Mouse (Mus musculus): ENCODE measurements around the gene Atp6v0e. TPM values are rescaled to one million over a fixed set of nuclear protein-coding genes. Genes with fewer than 3 reads are reported as not detected.

The Atp6v0e gene
- total RNA-seq, 2 experiments from 2014 or later = 41.3 to 44.1 TPM

DNA sequence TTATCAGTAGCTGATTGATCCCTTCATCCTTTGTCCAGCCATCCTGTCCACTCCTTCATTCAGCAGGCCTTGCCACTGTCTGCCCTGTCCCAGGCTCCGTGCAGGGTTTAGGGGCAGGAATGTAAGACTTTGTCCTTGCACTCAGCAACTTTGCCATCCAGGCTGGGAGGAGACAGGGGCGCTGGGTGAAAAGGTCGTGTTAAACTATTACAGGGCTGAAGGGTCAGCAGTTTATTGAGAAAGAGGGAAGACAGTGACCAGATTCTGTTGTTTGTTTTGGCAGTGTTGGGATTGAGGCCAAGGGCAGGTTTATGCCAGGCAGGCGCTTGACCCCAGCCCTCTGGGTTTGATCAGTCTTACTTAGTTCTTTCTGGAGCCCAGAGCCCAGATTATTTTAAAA lies 25.2 kb upstream of the Atp6v0e start:
- no peak for DNase-seq (ENCODE audit: low spot score in 2 of 2)
- intact Hi-C loops (cut with DNase I) = loop anchor here (1.0 kb wide), 1 partner anchor 172 kb away; no protein-coding TSS in a partner anchor

DNA sequence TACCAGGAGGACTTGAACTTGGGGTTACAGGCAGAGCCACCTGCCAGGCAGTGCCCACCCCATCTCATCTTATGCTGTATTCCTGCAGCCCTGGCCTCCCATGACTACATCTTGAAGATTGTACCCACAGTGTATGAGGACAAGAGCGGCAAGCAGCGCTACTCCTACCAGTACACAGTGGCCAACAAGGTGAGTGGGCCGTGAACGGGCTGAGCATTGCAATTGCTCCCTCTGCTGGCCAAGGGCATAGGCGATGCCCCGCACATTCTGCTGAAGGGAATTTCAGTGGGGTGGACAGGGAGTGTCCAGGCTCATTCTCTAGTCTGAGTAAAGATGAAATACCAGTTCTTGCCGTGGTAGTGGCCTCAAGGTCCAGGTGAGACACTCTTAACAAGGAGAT lies 24.4 kb upstream of the Atp6v0e start:
- intact Hi-C loops (cut with DNase I) = loop anchor here (1.0 kb wide), 1 partner anchor 172 kb away; no protein-coding TSS in a partner anchor
- DNase-seq (ENCODE audit: low spot score in 2 of 2) = peak; percentile 71 to 73

DNA sequence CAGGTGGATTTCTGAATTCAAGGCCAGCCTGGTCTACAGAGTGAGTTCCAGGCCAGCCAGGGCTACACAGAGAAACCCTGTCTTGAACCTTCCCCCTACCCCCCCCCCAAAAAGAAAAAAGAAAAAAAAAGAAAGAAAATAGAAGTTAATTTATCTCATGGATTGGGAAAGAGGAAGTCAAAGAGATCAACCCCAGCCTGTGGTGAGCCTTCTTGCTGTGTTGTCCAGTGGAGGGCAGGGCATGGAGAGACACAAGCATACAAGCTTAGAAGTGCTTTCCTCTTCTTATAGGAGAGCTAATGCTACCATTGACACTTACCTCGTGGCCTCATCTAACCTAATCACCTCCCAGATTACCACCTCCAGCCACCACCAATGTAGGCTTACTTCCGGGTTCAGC lies 23.2 kb upstream of the Atp6v0e start:
- intact Hi-C loops (cut with DNase I) = loop anchor here (10.0 kb wide), 1 partner anchor 325 kb away; no protein-coding TSS in a partner anchor
- no peak for DNase-seq (ENCODE audit: low spot score in 2 of 2)

DNA sequence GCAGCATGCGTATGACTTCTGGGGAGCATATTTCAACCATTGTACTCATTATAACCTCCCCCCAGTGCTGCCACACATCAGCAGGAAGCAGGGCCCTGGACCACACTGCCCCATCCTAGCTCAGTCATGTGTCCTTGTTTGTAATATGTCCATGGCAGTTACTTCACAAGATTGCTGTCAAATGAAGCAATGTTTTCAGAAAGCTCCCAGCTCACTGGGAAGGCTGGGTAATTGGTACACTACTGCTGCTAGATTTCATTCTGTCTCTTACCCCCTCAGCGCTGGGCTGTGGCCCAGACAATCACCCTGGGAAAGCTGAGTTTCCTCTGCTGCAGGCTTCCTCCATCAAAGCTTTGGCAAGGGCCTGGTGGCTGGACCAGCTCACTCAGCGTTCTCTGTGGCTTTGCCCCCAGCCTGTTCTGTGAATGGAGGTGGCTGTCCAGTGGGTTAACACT lies 22.7 kb upstream of the Atp6v0e start:
- DNase-seq (ENCODE audit: low spot score in 2 of 2) = no peak
- intact Hi-C loops (cut with DNase I) = loop anchor here (10.0 kb wide), 1 partner anchor 326 kb away; no protein-coding TSS in a partner anchor

DNA sequence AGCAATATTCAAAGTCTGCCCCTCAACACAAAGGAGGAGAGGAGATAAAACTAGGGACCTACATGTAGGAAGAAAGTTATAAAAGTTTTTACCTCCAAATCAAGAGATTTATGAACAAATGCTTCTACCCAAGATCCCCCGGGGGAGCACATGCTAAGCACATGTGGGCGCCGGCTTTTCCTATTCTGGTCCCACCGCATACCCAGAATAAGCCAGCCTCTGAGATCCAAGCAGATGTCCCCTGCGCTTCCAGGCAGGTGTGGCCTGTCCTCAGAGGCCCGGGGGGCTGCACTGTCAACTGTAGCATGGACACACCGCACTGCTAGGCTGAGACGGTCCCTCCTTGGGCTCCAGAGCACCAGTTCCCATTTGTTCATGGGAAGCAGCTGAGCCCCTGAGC lies 19.6 kb upstream of the Atp6v0e start:
- peak in 1 of 2 experiments; percentile 68 for DNase-seq (ENCODE audit: low spot score in 2 of 2)
- intact Hi-C loops (cut with DNase I) = loop anchor here (10.0 kb wide), 1 partner anchor 329 kb away; no protein-coding TSS in a partner anchor

DNA sequence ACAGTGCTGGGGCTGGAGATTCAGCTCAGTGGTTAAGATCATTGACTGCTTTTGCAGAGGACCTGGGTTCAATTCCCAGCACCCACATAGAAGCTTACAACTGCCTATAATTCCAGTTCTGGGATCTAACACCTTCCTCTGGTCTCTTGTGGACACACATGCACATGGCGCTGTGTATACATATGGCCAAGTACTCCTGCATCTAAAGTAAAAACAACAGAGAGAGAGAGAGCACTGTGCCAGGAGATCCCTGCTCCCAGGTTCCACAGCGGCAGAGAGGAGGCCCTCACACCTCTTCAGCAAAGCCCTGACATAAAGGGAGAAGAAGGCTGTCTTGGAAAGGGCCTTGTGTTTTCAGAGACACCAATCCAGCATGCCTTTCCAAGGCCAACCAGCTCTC lies 19.0 kb upstream of the Atp6v0e start:
- intact Hi-C loops (cut with DNase I) = loop anchor here (10.0 kb wide), 1 partner anchor 329 kb away; no protein-coding TSS in a partner anchor
- DNase-seq (ENCODE audit: low spot score in 2 of 2) = no peak

DNA sequence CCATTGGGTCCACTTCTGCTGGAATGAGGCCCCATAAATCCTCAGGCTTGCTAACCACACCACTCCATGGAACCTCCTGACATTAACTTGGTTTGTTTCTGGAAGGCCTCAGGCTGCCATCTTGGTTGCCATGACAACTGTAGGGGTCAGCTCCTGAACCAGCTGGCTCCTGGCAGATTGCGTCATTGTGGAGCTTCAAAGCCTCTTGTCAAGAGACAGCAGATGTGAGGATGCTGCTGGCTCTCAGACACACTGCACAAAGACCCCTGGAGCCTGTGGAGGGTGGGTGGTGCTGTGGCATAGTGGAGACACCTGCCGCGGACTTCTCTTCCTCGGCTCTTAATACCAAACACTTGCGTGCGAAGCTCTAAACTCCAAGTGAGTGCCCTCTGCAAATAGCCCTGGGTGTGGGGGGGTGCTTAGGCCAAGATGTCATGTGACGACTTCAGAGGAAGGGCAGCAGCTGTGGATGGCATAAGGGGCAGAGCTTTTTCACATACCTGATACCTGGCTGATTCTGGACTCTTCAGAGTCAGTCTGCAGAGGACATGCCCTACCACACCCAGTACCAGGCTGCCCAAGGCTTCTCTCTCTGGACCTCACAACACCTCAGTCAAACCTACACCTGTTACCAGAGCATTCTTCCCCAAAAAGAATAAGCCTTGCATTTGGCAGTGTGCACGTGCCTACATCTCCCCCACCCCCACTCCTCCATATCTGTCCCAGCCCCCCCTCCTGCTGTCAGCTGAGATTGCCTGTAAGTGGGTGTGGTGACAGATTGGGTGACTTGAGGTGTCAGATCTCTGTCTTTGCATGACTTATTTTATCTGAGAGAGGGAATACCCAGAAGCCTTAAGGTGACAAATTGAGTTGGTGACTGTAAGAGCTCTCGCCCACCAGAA lies 18.3 kb upstream of the Atp6v0e start:
- DNase-seq (ENCODE audit: low spot score in 2 of 2) = no peak
- intact Hi-C loops (cut with DNase I) = loop anchor here (10.0 kb wide), 1 partner anchor 330 kb away; no protein-coding TSS in a partner anchor

DNA sequence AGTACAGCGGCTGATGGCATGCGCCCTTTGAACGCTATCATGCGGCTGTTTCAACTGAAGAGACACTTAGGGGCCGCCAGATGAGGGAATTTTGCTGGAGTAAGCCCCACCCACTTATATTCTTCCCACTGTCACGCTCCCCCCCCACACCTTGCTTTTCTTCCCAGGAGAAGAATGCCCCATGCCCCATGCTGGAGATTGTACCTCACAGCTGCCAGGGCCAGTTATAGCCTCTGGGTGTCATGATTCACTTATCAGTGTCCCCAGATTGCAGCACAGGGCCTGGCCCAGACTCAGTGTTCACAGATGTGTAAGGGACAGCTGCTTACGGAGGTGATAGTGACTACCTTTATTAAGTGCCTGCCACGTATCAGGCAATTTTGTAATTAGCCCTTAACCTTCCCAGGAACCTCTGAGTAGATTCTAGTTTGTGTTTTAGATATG lies 17.6 kb upstream of the Atp6v0e start:
- intact Hi-C loops (cut with DNase I) = loop anchor here (10.0 kb wide), 1 partner anchor 331 kb away; no protein-coding TSS in a partner anchor
- DNase-seq (ENCODE audit: low spot score in 2 of 2) = no peak

DNA sequence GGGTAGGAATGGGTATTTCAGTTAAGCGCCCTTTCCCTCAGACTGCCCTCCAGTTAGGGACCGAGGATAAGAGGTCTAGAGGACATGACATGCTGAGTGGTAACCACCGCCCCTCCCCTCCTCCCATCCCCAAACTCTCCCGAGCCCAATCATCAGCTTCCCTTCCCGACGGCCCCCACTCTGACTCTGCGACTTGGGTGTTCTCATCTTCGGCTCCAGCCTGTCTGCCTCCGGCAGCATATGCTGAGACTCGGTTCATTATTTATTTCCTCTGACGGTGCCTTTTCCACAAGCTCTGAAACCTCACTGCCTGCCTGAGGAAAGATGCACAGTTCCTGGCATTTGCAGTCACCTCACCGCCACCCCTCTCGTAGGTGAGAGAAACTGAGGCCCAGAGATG lies 15.7 kb upstream of the Atp6v0e start:
- intact Hi-C loops (cut with DNase I) = loop anchor here (10.0 kb wide), 1 partner anchor 332 kb away; no protein-coding TSS in a partner anchor
- DNase-seq (ENCODE audit: low spot score in 2 of 2) = no peak

DNA sequence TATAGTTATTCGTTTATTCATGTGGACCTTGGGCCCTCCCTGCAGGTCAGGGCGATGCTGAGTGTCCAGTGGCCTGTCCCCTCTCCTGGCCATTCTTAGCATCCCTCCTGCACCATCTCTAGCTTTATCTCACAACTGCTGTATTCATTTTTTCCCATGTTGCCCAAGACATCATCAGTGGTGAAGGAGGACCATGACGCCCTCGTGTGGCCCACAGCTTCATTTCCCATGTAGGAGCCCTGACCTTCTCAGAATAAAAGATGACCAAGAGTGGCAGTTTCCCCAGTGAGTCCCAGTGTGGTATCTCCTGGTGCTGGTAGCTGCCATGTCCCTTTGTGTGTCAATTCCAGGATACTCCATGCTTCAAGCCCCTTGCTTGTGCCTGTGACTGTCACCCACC lies 13.5 kb upstream of the Atp6v0e start:
- DNase-seq (ENCODE audit: low spot score in 2 of 2) = no peak
- intact Hi-C loops (cut with DNase I) = loop anchor here (10.0 kb wide), 1 partner anchor 335 kb away; no protein-coding TSS in a partner anchor

DNA sequence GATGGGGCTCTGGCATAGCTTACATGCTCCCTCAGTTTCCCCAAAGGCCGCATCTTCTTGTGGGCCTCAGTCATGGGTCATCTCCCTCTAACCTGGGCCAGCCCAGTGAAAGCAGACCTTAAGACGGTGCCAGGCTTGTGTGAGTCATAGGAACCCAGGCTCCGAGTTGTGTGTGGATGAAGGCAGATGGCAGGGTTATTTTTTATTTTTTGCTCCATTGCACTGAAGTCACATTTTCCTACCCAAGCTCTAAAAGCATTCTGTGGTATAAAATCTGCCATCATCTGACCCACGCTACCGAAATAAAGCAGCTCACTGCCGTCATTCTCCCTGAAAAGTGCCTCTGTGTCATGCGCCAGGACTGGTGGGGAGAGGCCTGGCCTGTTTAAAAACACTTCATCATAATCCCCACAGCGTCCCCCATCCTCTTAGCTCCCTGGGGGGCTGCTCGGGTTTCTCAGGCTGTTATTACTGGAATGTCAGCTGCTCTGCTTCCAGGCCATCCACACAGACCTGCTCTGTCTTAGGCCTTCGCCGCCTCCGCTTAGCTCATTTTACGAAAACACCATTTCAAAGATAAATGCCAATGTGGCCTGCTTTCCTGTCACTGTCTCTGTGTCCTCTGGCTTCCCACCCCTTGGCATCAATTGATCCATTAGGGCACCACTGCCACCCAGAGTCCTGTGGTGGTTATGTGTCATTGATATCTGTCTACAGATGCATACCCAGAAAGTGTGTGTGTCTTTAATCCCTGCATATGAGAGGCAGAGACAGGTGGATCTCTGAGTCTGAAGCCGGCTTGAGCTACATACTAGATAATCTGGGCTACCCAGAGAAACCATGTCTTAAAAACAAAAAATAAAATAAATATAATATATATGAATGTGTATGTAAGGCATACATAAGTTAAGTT lies 12.3 kb upstream of the Atp6v0e start:
- peak in 1 of 2 experiments; percentile 58 for DNase-seq (ENCODE audit: low spot score in 2 of 2)
- intact Hi-C loops (cut with DNase I) = no loop called here

DNA sequence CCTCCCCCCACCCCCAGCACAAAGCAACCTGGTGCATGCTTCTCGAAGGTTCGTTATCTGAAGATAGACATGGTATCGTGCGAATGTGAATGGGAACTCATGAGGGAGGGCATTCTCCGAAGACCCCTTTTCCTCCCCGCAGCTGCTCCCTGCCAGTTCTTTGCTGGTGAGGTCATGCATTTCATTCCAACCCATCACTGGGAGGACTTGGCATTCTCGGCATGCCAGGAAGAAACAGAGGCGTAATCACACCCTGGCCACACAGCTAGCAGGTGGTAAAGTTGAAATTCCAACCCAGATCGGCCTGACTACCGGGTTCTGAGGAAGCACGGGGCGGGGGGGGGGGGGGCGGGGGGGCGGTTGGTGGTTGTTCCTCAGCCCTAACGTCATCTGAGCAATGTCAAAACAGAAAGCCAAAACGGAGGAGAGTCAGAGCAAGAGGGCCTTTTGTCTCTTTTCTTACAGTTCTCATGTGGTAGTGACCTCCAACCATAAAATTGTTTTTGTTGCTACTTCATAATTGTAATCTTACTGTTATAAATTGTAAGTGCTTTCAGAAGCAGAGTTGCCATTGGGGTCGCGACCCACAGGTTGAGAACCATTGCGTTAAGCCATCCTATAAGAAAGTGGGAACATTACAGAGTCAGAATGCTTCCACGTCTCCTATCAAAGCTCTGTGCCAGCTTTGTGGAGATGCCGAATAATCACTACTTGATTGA lies 4.0 kb upstream of the Atp6v0e start:
- no peak for DNase-seq (ENCODE audit: low spot score in 2 of 2)
- intact Hi-C loops (cut with DNase I) = no loop called here

DNA sequence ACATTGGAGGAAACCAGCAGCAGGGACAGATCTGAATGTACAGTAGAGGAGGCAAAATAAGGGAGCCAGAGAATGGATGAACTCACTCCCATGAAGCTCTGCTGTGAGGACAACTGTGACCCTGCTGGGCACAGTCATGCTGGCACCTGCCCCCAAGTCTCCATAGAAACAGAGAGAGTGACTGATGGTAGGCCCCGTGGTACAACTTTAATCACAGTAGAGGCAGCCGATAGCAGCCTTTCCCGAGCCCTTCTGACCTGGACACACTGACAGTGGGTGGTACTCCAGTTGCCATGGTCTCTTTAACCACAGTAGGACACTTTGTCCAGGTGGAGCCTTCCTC lies 3.5 kb upstream of the Atp6v0e start:
- DNase-seq (ENCODE audit: low spot score in 2 of 2) = no peak
- intact Hi-C loops (cut with DNase I) = no loop called here

DNA sequence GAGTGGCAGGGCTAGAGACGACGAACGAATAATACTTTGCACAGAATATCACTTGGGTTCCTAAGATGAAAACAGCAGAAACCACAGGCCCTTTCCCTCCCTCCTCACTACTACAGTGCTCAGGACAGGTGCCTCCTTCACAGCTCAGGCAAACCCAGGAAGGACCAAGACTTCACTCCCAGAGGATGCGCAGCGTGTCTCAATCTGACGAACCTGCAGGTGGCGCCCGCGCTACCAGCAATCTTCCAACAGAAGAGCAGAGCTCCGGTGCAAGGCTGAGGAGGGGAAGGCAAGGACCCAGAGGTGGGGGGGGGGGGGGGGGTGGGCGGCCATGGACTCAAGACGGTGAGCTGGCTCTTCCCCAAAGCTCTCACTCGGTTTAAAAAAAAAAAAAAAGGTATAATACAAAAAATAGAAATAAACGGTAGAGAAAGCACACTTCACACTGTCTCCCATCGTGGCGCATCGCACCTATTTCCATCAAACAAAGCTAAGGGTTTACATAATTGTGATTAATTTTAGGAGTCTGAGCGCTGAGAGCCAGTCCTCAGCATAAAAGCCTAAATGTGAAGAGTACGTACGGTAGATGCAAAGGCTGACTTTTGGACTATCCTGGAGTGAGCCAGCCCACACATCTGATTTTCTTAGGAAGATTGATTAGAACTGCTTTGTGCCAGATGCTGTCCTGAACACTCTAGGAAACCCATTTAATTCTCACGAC lies 2.7 kb upstream of the Atp6v0e start:
- intact Hi-C loops (cut with DNase I) = loop anchor here (5.0 kb wide), 1 partner anchor 57 kb away; the partner anchor contains the start of gene Crebrf

DNA sequence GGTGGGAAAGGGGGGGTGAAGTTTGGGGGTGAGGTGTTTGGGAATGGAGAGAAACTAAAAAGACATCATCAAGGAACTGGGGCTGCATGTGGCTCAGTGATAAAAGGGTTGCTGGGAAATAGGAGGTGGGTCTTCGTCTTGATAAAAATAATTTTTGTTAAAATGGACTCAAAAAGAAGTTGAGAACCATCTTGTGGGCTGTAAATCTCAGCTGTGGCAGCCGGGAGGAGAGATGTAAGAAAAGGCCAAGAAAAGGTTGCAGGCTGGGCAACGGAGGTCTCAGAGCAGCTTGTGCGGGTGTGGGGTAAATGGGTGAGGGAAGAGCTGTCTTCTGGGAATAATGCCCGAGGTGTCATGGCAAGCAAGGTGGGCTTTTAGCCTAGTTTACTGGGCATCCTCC lies 827 bp upstream of the Atp6v0e start:
- intact Hi-C loops (cut with DNase I) = loop anchor here (2.0 to 5.0 kb wide), 2 partner anchors 55 to 223 kb away; partner anchors contain the start of gene Crebrf
- no peak for DNase-seq (ENCODE audit: low spot score in 2 of 2)

More for the DNA sequence above, 2.7 kb upstream of the Atp6v0e start:
- DNase-seq (ENCODE audit: low spot score in 2 of 2) = peak; percentile 86 to 88

DNA sequence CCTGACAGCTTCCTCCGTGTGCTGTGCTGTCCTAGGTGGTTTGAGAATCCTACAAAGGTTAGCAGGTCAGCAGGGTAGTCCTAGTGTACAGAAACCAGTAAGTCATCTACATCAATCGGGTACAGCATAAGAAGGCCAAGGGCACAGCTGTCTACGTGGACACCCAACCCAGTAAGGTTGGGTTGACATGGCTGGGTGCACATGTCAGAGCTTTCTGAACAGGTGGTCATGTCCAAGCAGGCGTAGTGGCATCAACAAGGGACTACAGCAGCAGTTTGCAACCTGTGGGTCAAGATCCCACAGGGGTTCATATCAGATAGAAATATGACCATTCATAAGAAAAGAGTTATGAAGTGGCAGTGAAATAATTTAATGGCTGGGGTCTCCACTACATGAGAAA lies 2.6 kb downstream of the Atp6v0e start:
- intact Hi-C loops (cut with DNase I) = no loop called here
- DNase-seq (ENCODE audit: low spot score in 2 of 2) = no peak

DNA sequence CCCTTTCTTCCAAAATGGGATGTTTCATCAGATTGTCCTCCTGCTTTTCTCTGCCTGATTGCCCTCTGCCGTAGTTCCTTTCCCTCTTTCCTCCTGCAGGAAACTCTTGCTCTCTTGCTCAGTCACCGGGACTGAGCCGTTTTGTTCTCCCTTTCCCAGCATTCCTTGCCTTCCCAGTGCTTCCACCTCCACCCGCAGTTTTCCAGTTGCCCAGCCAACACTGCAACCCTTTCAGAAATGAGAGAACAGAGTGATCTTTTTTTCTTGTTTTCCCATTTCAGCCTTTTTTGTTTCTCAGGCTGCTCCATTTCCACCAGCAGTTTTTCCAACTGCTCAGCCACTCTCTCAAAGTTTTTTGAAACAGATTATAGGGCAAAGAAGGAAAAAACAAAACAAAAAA lies 8.2 kb downstream of the Atp6v0e start:
- no peak for DNase-seq (ENCODE audit: low spot score in 2 of 2)
- intact Hi-C loops (cut with DNase I) = no loop called here

DNA sequence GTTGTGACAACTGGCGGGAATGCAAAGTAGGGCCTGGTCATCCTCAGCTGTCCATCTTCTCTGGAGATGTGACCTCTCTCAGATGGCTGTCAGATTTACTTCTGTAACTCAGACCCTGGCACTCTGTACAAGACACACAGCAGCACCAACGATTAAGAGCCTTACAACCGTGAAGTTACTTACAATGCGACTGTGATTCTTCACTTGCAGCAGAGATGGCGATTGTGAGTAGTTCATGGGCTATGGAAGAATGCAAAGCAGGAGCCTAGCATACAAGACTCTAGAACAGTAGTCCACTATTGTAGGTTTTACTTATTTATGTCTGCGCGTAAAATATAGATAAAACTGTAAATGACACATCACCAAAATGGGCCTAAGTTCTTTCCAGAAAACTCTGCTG lies 12.8 kb downstream of the Atp6v0e start:
- intact Hi-C loops (cut with DNase I) = loop anchor here (1.0 to 5.0 kb wide), 2 partner anchors 39 to 456 kb away; partner anchors contain the start of genes Crebrf and Uqcc2
- DNase-seq (ENCODE audit: low spot score in 2 of 2) = no peak

Data from left cerebral cortex, postnatal 36 days (tissue).